In the genomic region with DNA sequence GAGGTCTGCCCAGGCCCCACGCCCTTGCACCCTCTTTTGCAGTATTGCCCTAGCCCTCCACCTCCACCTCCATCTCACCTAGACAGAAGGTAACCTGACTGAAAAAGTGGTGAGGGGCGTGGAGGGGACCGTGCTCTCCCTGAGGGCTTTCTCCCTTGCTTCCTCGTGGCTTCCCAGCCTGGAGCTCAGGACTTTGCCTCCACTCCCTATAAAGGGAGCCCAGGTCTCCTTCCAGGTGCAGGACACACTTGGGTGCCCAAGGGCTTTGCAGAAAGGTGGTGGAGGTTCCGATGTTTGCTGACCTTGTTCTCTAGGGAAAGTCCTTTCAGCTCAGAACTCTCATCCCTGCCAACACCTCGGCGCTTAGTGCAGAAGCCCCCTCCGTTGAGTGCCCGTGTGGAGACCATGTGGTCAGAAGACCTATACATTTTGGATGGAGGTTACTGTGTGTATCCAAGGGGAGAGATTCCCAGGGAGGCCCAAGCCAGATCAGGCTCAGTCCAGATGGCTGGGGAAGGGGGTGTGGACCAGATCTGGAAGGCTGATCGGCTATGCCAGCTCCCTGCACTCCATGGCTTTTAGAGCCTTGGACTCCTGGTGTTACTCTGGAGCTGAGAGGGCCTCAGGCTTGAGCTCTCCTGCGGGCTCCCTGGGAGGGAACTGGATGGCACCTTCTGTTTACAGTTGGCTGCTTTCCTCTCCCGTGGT, we compare ENCODE assay signal across 9 mouse cellular contexts. TPM values are rescaled to one million over a fixed set of nuclear protein-coding genes. Genes with fewer than 3 reads are reported as not detected.
DNase-seq lines count a peak whose midpoint lies in the region; ATAC-seq and TF ChIP-seq lines count a peak whose summit lies in the region.
"Had no signal": no experiment of that assay in that cellular context is flagged by ENCODE, and none has a peak within 500 bp of the region (broad histone marks: within the 10 kb centered on the region; RNA-seq: fewer than 3 reads in every experiment).

No protein-coding gene starts in this region.

- peak overlapping the region; percentile 80 for H3K4me2 ChIP-seq in lung, postnatal 0 days (replicated peaks; ENCODE audit: low read depth, low read length)
- peak overlapping the region; percentile 84 for H3K4me2 ChIP-seq in embryonic facial prominence, embryonic 14.5 days (ENCODE audit: low read depth, low read length)
- H3K4me2 ChIP-seq in kidney, embryonic 15.5 days: peak overlapping the region; percentile 87
- H3K4me2 ChIP-seq in neural tube, embryonic 12.5 days (replicated peaks): peak overlapping the region; percentile 84

- TF ChIP-seq EP300 in lung, postnatal 0 days (IDR thresholded peaks at IDR 0.05): no peak

- no peak for DNase-seq in lung, postnatal 0 days (ENCODE audit: low spot score)
- DNase-seq in lung, postnatal 36 days: no peak
- DNase-seq in embryonic facial prominence, embryonic 14.5 days (ENCODE audit: low spot score): no peak
- no peak for DNase-seq in urinary bladder, postnatal 14 days (ENCODE audit: low spot score)
- no peak for DNase-seq in left cerebral cortex, adult 9 months (ENCODE audit: low spot score in 2 of 2)

- no peaks in the 10 kb centered on the region for H3K36me3 ChIP-seq in lung, postnatal 0 days (ENCODE audit: insufficient read depth, low read length)
- H3K36me3 ChIP-seq in embryonic facial prominence, embryonic 14.5 days (ENCODE audit: control insufficient read depth, insufficient read depth, low read length): no peaks in the 10 kb centered on the region
- no peaks in the 10 kb centered on the region for H3K36me3 ChIP-seq in kidney, embryonic 15.5 days
- no peaks in the 10 kb centered on the region for H3K36me3 ChIP-seq in neural tube, embryonic 12.5 days

- H3K27ac ChIP-seq in lung, postnatal 0 days (ENCODE audit: low read length): no peak overlapping the region
- peak overlapping the region; percentile 84 for H3K27ac ChIP-seq in embryonic facial prominence, embryonic 14.5 days (replicated peaks; ENCODE audit: low read depth, low read length)
- H3K27ac ChIP-seq in kidney, embryonic 15.5 days: peak overlapping the region; percentile 78
- H3K27ac ChIP-seq in neural tube, embryonic 12.5 days: peak overlapping the region; percentile 0; the same call in 1 of the 2 replicates

- WGBS in lung, postnatal 0 days: 18% methylated on average over 11 of the region's 12 CpGs
- 8% methylated on average over 12 of the region's 12 CpGs for WGBS in embryonic facial prominence, embryonic 14.5 days
- WGBS in kidney, embryonic 15.5 days: 9% methylated on average over 12 of the region's 12 CpGs
- WGBS in neural tube, embryonic 12.5 days: 15% methylated on average over 12 of the region's 12 CpGs

- no peak for ATAC-seq in lung, postnatal 0 days
- no peak for ATAC-seq in embryonic facial prominence, embryonic 14.5 days (ENCODE audit: low read depth)
- no peak for ATAC-seq in kidney, embryonic 15.5 days (replicated peaks; ENCODE audit: low FRiP score)
- no peak for ATAC-seq in neural tube, embryonic 12.5 days (ENCODE audit: low FRiP score, low read depth)
- ATAC-seq in inflammation-experienced regulatory T-cells, adult 6 months: no peak

- peak overlapping the region; percentile 39 for H3K4me3 ChIP-seq in lung, postnatal 0 days (ENCODE audit: low read depth, low read length)
- H3K4me3 ChIP-seq in embryonic facial prominence, embryonic 14.5 days (ENCODE audit: low read depth, low read length): peak overlapping the region; percentile 58
- peak overlapping the region; percentile 59 for H3K4me3 ChIP-seq in kidney, embryonic 15.5 days (replicated peaks)
- H3K4me3 ChIP-seq in neural tube, embryonic 12.5 days: peak overlapping the region; percentile 57

- no peaks in the 10 kb centered on the region for H3K9me3 ChIP-seq in lung, postnatal 0 days (ENCODE audit: low read length)
- no peaks in the 10 kb centered on the region for H3K9me3 ChIP-seq in embryonic facial prominence, embryonic 14.5 days (ENCODE audit: control insufficient read depth, low read length)
- no peaks in the 10 kb centered on the region for H3K9me3 ChIP-seq in kidney, embryonic 15.5 days (replicated peaks)
- no peaks in the 10 kb centered on the region for H3K9me3 ChIP-seq in neural tube, embryonic 12.5 days

- peak overlapping the region; percentile 34; the same call in 1 of the 2 replicates for H3K9ac ChIP-seq in lung, postnatal 0 days (replicated peaks; ENCODE audit: low read depth)
- peak overlapping the region; percentile 74 for H3K9ac ChIP-seq in embryonic facial prominence, embryonic 14.5 days (ENCODE audit: low read depth, low read length)
- peak overlapping the region; percentile 62 for H3K9ac ChIP-seq in kidney, embryonic 15.5 days
- H3K9ac ChIP-seq in neural tube, embryonic 12.5 days: peak overlapping the region; percentile 70

- H3K4me1 ChIP-seq in lung, postnatal 0 days (ENCODE audit: insufficient read depth, low read depth, low read length): peaks cover 76% of the 10 kb centered on the region
- peaks cover 97% of the 10 kb centered on the region for H3K4me1 ChIP-seq in embryonic facial prominence, embryonic 14.5 days (ENCODE audit: control insufficient read depth, insufficient read depth, low read length)
- H3K4me1 ChIP-seq in kidney, embryonic 15.5 days: peaks cover 100% of the 10 kb centered on the region
- peaks cover 95% of the 10 kb centered on the region for H3K4me1 ChIP-seq in neural tube, embryonic 12.5 days

- no peaks in the 10 kb centered on the region for H3K27me3 ChIP-seq in lung, postnatal 0 days (replicated peaks; ENCODE audit: insufficient read depth, low read length)
- no peaks in the 10 kb centered on the region for H3K27me3 ChIP-seq in embryonic facial prominence, embryonic 14.5 days (replicated peaks; ENCODE audit: control insufficient read depth, insufficient read depth, low read length)
- H3K27me3 ChIP-seq in kidney, embryonic 15.5 days: no peaks in the 10 kb centered on the region
- no peaks in the 10 kb centered on the region for H3K27me3 ChIP-seq in neural tube, embryonic 12.5 days (replicated peaks)

- TF ChIP-seq CTCF in lung, postnatal 0 days (IDR thresholded peaks at IDR 0.05): no peak

RNA-seq across cellular contexts. Expression of a gene that starts 0.7 kb away (rescaled TPM):
- polyA plus RNA-seq in lung, postnatal 0 days (2015; fragmentation: Nextera tagmentation; extraction: Ambion mirVana): 26.2 and 28.8 TPM in 2 replicates
- 46.4 and 50.3 TPM in 2 replicates for polyA plus RNA-seq in embryonic facial prominence, embryonic 14.5 days (2014; fragmentation: Nextera tagmentation; extraction: Ambion mirVana)
- polyA plus RNA-seq in kidney, embryonic 15.5 days (2015; fragmentation: Nextera tagmentation; extraction: Ambion mirVana): 29.3 and 32.1 TPM in 2 replicates
- 51.1 and 52.5 TPM in 2 replicates for polyA plus RNA-seq in neural tube, embryonic 12.5 days (2016; fragmentation: Nextera tagmentation; extraction: Ambion mirVana)
- polyA plus RNA-seq in inflammation-experienced regulatory T-cells, adult 6 months (2017; shearing (Covaris generic)): 1 to 10 TPM; 7.4 to 8.1 (median 7.6) TPM

RNA-seq across cellular contexts. Expression of a gene that starts 20.7 kb away (rescaled TPM):
- polyA plus RNA-seq in lung, postnatal 0 days (2015; fragmentation: Nextera tagmentation; extraction: Ambion mirVana): 2.5 and 2.6 TPM in 2 replicates
- polyA plus RNA-seq in embryonic facial prominence, embryonic 14.5 days (2014; fragmentation: Nextera tagmentation; extraction: Ambion mirVana): 22.7 and 23.0 TPM in 2 replicates
- 36.3 and 39.1 TPM in 2 replicates for polyA plus RNA-seq in kidney, embryonic 15.5 days (2015; fragmentation: Nextera tagmentation; extraction: Ambion mirVana)
- 18.4 and 19.2 TPM in 2 replicates for polyA plus RNA-seq in neural tube, embryonic 12.5 days (2016; fragmentation: Nextera tagmentation; extraction: Ambion mirVana)
- polyA plus RNA-seq in inflammation-experienced regulatory T-cells, adult 6 months (2017; shearing (Covaris generic)): 10 to 100 TPM in 1 of 3 experiments, 1 to 10 TPM in 2; 5.1 to 40.6 (median 5.2) TPM

RNA-seq across cellular contexts. Expression of a gene that starts 54.5 kb away (rescaled TPM):
- polyA plus RNA-seq in lung, postnatal 0 days (2015; fragmentation: Nextera tagmentation; extraction: Ambion mirVana): 0.56 and 1.0 TPM in 2 replicates
- 0.34 and 0.56 TPM in 2 replicates for polyA plus RNA-seq in embryonic facial prominence, embryonic 14.5 days (2014; fragmentation: Nextera tagmentation; extraction: Ambion mirVana)
- polyA plus RNA-seq in kidney, embryonic 15.5 days (2015; fragmentation: Nextera tagmentation; extraction: Ambion mirVana): 0.48 and 0.51 TPM in 2 replicates
- polyA plus RNA-seq in neural tube, embryonic 12.5 days (2016; fragmentation: Nextera tagmentation; extraction: Ambion mirVana): 1.8 and 2.0 TPM in 2 replicates
- not detected for polyA plus RNA-seq in inflammation-experienced regulatory T-cells, adult 6 months (2017; shearing (Covaris generic))
- polyA plus RNA-seq: liver, adult 2 months had no signal
